Mouse (Mus musculus) stomach, postnatal 0 days (tissue): Measurements from ENCODE around the gene Dnah3. TPM values are rescaled to one million over a fixed set of nuclear protein-coding genes. Genes with fewer than 3 reads are reported as not detected.
A peak's percentile ranks its signal among the peaks of the same experiment; 100 is the strongest.

ENCODE experiments used
- ATAC-seq: fragments of 200-750 bp; cut with Nextera tagmentation; 2 replicates; pipeline ENCODE4 v1.8.0; 2017; ENCODE audit not compliant: low FRiP score, low TSS enrichment
- DNase-seq: peaks from one replicate; pipeline ENCODE4 v3.0.0-alpha.2; 2016; ENCODE audit warnings: low spot score
- H3K27ac ChIP-seq: fragments of 300-500 bp; sonication (generic); replicated peaks from 2 replicates; pipeline ENCODE4 v1.5.1; 2014; ENCODE audit warnings: mild to moderate bottlenecking, control low read depth
- H3K27me3 ChIP-seq: fragments of 300-500 bp; sonication (generic); 2 replicates; pipeline ENCODE4 v1.6.1; 2014; ENCODE audit warnings: low read length; ENCODE audit not compliant: control insufficient read depth, insufficient read depth
- H3K36me3 ChIP-seq: fragments of 300-500 bp; sonication (generic); 2 replicates; pipeline ENCODE4 v1.6.1; 2014; ENCODE audit warnings: low read length, mixed read lengths; ENCODE audit not compliant: control insufficient read depth, insufficient read depth
- H3K4me1 ChIP-seq: fragments of 300-500 bp; sonication (generic); replicated peaks from 2 replicates; pipeline ENCODE4 v1.6.1; 2014; ENCODE audit warnings: antibody characterized with exemption; ENCODE audit not compliant: control insufficient read depth, insufficient read depth
- H3K4me2 ChIP-seq: fragments of 300-500 bp; sonication (generic); replicated peaks from 2 replicates; pipeline ENCODE4 v1.6.1; 2014; ENCODE audit warnings: low read depth, mild to moderate bottlenecking, control low read depth, moderate library complexity
- H3K4me3 ChIP-seq: fragments of 300-500 bp; sonication (generic); 2 replicates; pipeline ENCODE4 v1.5.1; 2014; ENCODE audit warnings: low read depth, low read length, control low read depth
- H3K9ac ChIP-seq: fragments of 300-500 bp; sonication (generic); 2 replicates; pipeline ENCODE4 v1.6.1; 2014; ENCODE audit warnings: mild to moderate bottlenecking, low read length, control low read depth, mixed read lengths
- H3K9me3 ChIP-seq: fragments of 300-500 bp; sonication (generic); 2 replicates; pipeline ENCODE4 v1.6.1; 2016; ENCODE audit warnings: low read length; ENCODE audit not compliant: control insufficient read depth
- CTCF ChIP-seq: IDR thresholded peaks from 2 replicates; pipeline ENCODE4 v1.5.1; 2016; ENCODE audit warnings: antibody characterized with exemption, low read depth, mild to moderate bottlenecking, moderate library complexity
- EP300 ChIP-seq: optimal IDR thresholded peaks from 2 replicates; pipeline ENCODE3; 2016; ENCODE audit warnings: antibody characterized with exemption
- WGBS: fragments of 180-500 bp; shearing (Covaris S2); extraction: QIAGEN DNeasy Blood & Tissue Kit; methylation state at CpG from one replicate; pipeline ENCODE4 v1.1.7; 2014; 5-methylcytosine and 5-hydroxymethylcytosine counted together
- polyA plus RNA-seq: library from polyadenylated mRNA; unstranded; fragments of >200 nt; fragmentation: Nextera tagmentation; extraction: Ambion mirVana; gene quantifications from 2 replicates; pipeline ENCODE4 v1.2.1, GENCODE M21; 2015

The Dnah3 gene
- polyA plus RNA-seq, 1 experiment from 2014 or later = 0.02 TPM

GRCm38 (mm10) chr7:120123776-120124175 lies 28.7 kb upstream of the Dnah3 start:
- ATAC-seq = peak; percentile 50; the same call in 1 of the 2 replicates
- no peak overlapping the region for H3K27ac ChIP-seq
- no peaks in the 10 kb centered on the region for H3K27me3 ChIP-seq
- H3K9me3 ChIP-seq = no peaks in the 10 kb centered on the region
- no peak overlapping the region for H3K9ac ChIP-seq
- 39% methylated on average over 4 of the region's 4 CpGs for WGBS
- DNase-seq = no peak
- H3K4me3 ChIP-seq = no peak overlapping the region
- H3K4me2 ChIP-seq = no peak overlapping the region
- H3K4me1 ChIP-seq = no peaks in the 10 kb centered on the region
- H3K36me3 ChIP-seq = no peaks in the 10 kb centered on the region
- TF ChIP-seq CTCF (no peak), EP300 (no peak)

- H3K4me3 ChIP-seq = no peak overlapping the region
- H3K4me2 ChIP-seq = no peak overlapping the region
- WGBS = 51% methylated on average over 6 of the region's 6 CpGs
- H3K27ac ChIP-seq = no peak overlapping the region
- H3K36me3 ChIP-seq = peaks cover 6% of the 10 kb centered on the region; the same call in 1 of the 2 replicates
- H3K9me3 ChIP-seq = no peaks in the 10 kb centered on the region
- no peaks in the 10 kb centered on the region for H3K4me1 ChIP-seq
- DNase-seq = no peak
- no peaks in the 10 kb centered on the region for H3K27me3 ChIP-seq
- H3K9ac ChIP-seq = no peak overlapping the region
- ATAC-seq = no peak
- no peak for TF ChIP-seq EP300
- no peak for TF ChIP-seq CTCF
Observed at GRCm38 (mm10) chr7:120117529-120117928, 22.4 kb upstream of the Dnah3 start.

GRCm38 (mm10) chr7:120116976-120117375 lies 21.9 kb upstream of the Dnah3 start:
- no peak for TF ChIP-seq EP300
- TF ChIP-seq CTCF = no peak
- Histone ChIP-seq H3K36me3 (peaks cover 6% of the 10 kb centered on the region; the same call in 1 of the 2 replicates), H3K27ac (no peak overlapping the region), H3K27me3 (no peaks in the 10 kb centered on the region), H3K9me3 (no peaks in the 10 kb centered on the region), H3K4me2 (no peak overlapping the region), H3K4me1 (no peaks in the 10 kb centered on the region), H3K4me3 (no peak overlapping the region), H3K9ac (no peak overlapping the region)
- DNase-seq = no peak
- no peak for ATAC-seq
- WGBS = 84% methylated on average over 5 of the region's 5 CpGs

- no peak for ATAC-seq
- TF ChIP-seq EP300 (no peak), CTCF (no peak)
- Histone ChIP-seq H3K9me3 (no peaks in the 10 kb centered on the region), H3K4me2 (no peak overlapping the region), H3K36me3 (peaks cover 3% of the 10 kb centered on the region; the same call in 1 of the 2 replicates), H3K27ac (no peak overlapping the region), H3K4me3 (no peak overlapping the region), H3K27me3 (no peaks in the 10 kb centered on the region), H3K4me1 (no peaks in the 10 kb centered on the region), H3K9ac (no peak overlapping the region)
- no peak for DNase-seq
- WGBS = 79% methylated on average over 5 of the region's 5 CpGs
Observed at GRCm38 (mm10) chr7:120109676-120110075, 14.6 kb upstream of the Dnah3 start.

GRCm38 (mm10) chr7:120106356-120106755 lies 11.3 kb upstream of the Dnah3 start:
- Histone ChIP-seq H3K9ac (no peak overlapping the region), H3K4me3 (no peak overlapping the region), H3K27me3 (no peaks in the 10 kb centered on the region), H3K27ac (no peak overlapping the region), H3K4me2 (no peak overlapping the region), H3K4me1 (no peaks in the 10 kb centered on the region), H3K36me3 (peaks cover 3% of the 10 kb centered on the region; the same call in 1 of the 2 replicates), H3K9me3 (no peaks in the 10 kb centered on the region)
- TF ChIP-seq EP300 (no peak), CTCF (no peak)
- 14% methylated on average over 2 of the region's 2 CpGs for WGBS
- ATAC-seq (no peak), DNase-seq (no peak)

- Histone ChIP-seq H3K27ac (no peak overlapping the region), H3K36me3 (peaks cover 3% of the 10 kb centered on the region; the same call in 1 of the 2 replicates), H3K9ac (no peak overlapping the region), H3K4me1 (no peaks in the 10 kb centered on the region), H3K9me3 (no peaks in the 10 kb centered on the region), H3K27me3 (no peaks in the 10 kb centered on the region), H3K4me2 (no peak overlapping the region), H3K4me3 (no peak overlapping the region)
- no peak for ATAC-seq
- no peak for DNase-seq
- WGBS = 56% methylated on average over 3 of the region's 3 CpGs
- TF ChIP-seq EP300 (no peak), CTCF (peak; percentile 63)
Observed at GRCm38 (mm10) chr7:120104975-120105374, 9.9 kb upstream of the Dnah3 start.
